ENCODE assay signal across 17 mouse cellular contexts in genomic region chr2:61686533-61686932, GRCm38 (mm10).
"Had no signal": no experiment of that assay in that cellular context is flagged by ENCODE, and none has a peak within 500 bp of the region (broad histone marks: within the 10 kb centered on the region; RNA-seq: fewer than 3 reads in every experiment).

No protein-coding gene starts in this region.

- H3K9me3 ChIP-seq: megakaryocyte, embryonic 14.5 days; midbrain, embryonic 13.5 days; midbrain, embryonic 15.5 days; neural tube, embryonic 13.5 days; neural tube, embryonic 15.5 days; stomach, embryonic 15.5 days had no signal

- H3K4me3 ChIP-seq: megakaryocyte, embryonic 14.5 days; midbrain, embryonic 13.5 days; midbrain, embryonic 15.5 days; myocyte; neural tube, embryonic 13.5 days; neural tube, embryonic 15.5 days; stomach, embryonic 15.5 days had no signal

- DNase-seq: lung, adult 18-20 months; lung, postnatal 10 days; lung, postnatal 4 days; right cerebral cortex, postnatal 14 days; thymus, adult 2 months; thymus, postnatal 25 days; thymus, postnatal 4 days had no signal

- ATAC-seq: midbrain, embryonic 13.5 days; midbrain, embryonic 15.5 days had no signal

- H3K4me1 ChIP-seq: midbrain, embryonic 13.5 days; midbrain, embryonic 15.5 days; neural tube, embryonic 13.5 days; neural tube, embryonic 15.5 days; stomach, embryonic 15.5 days had no signal

- H3K36me3 ChIP-seq: midbrain, embryonic 13.5 days; midbrain, embryonic 15.5 days; neural tube, embryonic 13.5 days; neural tube, embryonic 15.5 days; stomach, embryonic 15.5 days had no signal

- H3K4me2 ChIP-seq: lung, embryonic 14.5 days; midbrain, embryonic 11.5 days; midbrain, embryonic 13.5 days; midbrain, embryonic 15.5 days; neural tube, embryonic 13.5 days; neural tube, embryonic 15.5 days; stomach, embryonic 15.5 days had no signal

- H3K27me3 ChIP-seq: midbrain, embryonic 13.5 days; midbrain, embryonic 15.5 days; neural tube, embryonic 13.5 days; neural tube, embryonic 15.5 days; stomach, embryonic 15.5 days had no signal

- H3K27ac ChIP-seq: midbrain, embryonic 13.5 days; midbrain, embryonic 15.5 days; neural tube, embryonic 13.5 days; neural tube, embryonic 15.5 days; stomach, embryonic 15.5 days; stomach, postnatal 0 days had no signal

- H3K9ac ChIP-seq: lung, embryonic 14.5 days; midbrain, embryonic 13.5 days; midbrain, embryonic 15.5 days; neural tube, embryonic 13.5 days; neural tube, embryonic 15.5 days; stomach, embryonic 15.5 days had no signal
